Mouse (Mus musculus) heart, embryonic 10.5 days (tissue): ENCODE measurements around the gene Sft2d2. TPM values are rescaled to one million over a fixed set of nuclear protein-coding genes. Genes with fewer than 3 reads are reported as not detected.
A peak's percentile ranks its signal among the peaks of the same experiment; 100 is the strongest.

Source experiments
- DNase-seq: peaks from one replicate; pipeline ENCODE4 v3.0.0-alpha.2; 2017; ENCODE audit warnings: low spot score
- H3K27ac ChIP-seq: fragments of 300-500 bp; sonication (generic); 2 replicates; pipeline ENCODE4 v1.5.1; 2016; ENCODE audit warnings: mild to moderate bottlenecking
- H3K27me3 ChIP-seq: fragments of 300-500 bp; sonication (generic); 2 replicates; pipeline ENCODE4 v1.6.1; 2016; ENCODE audit warnings: mild to moderate bottlenecking; ENCODE audit not compliant: poor library complexity, insufficient read depth, severe bottlenecking
- H3K36me3 ChIP-seq: fragments of 300-500 bp; sonication (generic); 2 replicates; pipeline ENCODE4 v1.6.1; 2016; ENCODE audit warnings: mild to moderate bottlenecking, moderate library complexity
- H3K4me1 ChIP-seq: fragments of 300-500 bp; sonication (generic); 2 replicates; pipeline ENCODE4 v1.6.1; 2016; ENCODE audit warnings: mild to moderate bottlenecking
- H3K4me3 ChIP-seq: fragments of 300-500 bp; sonication (generic); 2 replicates; pipeline ENCODE4 v1.5.1; 2016; ENCODE audit warnings: mild to moderate bottlenecking, moderate library complexity
- H3K9me3 ChIP-seq: fragments of 300-500 bp; sonication (generic); 2 replicates; pipeline ENCODE4 v1.6.1; 2016; ENCODE audit warnings: mild to moderate bottlenecking, moderate library complexity
- WGBS: fragments of 180-500 bp; shearing (Covaris S2); methylation state at CpG from one replicate; pipeline ENCODE4 v1.1.7; 2016; 5-methylcytosine and 5-hydroxymethylcytosine counted together
- polyA plus RNA-seq: library from polyadenylated mRNA; unstranded; fragments of >200 nt; fragmentation: Nextera tagmentation; extraction: Ambion mirVana; gene quantifications from 2 replicates; pipeline ENCODE4 v1.2.1, GENCODE M21; 2016

Gene Sft2d2
- polyA plus RNA-seq, 1 experiment from 2014 or later: 18.8 TPM

DNA sequence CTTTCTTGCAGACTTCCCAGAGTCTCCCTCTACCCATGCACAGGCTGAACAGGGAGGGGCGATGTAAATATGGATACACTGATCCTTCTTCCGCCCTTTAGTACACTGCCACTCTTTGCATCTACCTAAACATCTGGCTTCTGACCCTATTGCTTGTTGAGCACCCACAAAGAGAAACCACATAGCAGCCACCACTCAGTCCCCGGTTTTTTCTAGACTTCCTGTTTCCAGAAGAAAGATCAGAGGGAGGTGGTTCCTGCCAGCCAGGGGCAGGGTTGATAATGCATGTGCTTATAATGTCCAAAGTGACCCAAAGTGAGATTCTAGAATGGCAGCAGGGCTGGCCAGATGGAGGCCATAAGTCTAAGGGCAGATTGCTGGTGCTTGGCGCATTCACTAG is 40.1 kb downstream of the Sft2d2 start:
- H3K9me3 ChIP-seq: no peaks in the 10 kb centered on the region
- no peak for DNase-seq
- no peaks in the 10 kb centered on the region for H3K36me3 ChIP-seq
- H3K4me1 ChIP-seq: peaks cover 11% of the 10 kb centered on the region; the same call in 1 of the 2 replicates
- no peak overlapping the region for H3K27ac ChIP-seq
- 68% methylated on average over 4 of the region's 4 CpGs for WGBS
- no peaks in the 10 kb centered on the region for H3K27me3 ChIP-seq
- no peak overlapping the region for H3K4me3 ChIP-seq

DNA sequence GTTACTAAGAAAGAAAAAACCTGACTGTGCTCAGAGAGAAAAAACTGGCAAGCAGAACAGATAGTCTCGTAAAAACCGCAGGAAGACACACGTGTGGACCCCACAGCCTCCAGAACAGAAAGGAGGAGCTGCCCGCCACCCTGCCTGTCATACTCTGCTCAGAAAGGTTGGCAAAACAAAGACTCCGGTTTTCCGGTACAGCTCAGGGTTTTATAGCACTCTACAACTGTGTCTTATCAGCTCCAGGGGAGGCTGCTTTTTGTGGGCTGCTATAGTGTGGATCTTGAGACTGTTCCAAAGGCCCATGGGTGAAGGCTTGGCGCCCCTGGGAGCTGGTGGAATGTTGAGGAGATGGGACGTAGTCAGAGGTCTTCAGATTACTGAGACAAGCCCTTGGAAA is 43.0 kb downstream of the Sft2d2 start:
- H3K9me3 ChIP-seq: no peaks in the 10 kb centered on the region
- WGBS: 65% methylated on average over 8 of the region's 8 CpGs

DNA sequence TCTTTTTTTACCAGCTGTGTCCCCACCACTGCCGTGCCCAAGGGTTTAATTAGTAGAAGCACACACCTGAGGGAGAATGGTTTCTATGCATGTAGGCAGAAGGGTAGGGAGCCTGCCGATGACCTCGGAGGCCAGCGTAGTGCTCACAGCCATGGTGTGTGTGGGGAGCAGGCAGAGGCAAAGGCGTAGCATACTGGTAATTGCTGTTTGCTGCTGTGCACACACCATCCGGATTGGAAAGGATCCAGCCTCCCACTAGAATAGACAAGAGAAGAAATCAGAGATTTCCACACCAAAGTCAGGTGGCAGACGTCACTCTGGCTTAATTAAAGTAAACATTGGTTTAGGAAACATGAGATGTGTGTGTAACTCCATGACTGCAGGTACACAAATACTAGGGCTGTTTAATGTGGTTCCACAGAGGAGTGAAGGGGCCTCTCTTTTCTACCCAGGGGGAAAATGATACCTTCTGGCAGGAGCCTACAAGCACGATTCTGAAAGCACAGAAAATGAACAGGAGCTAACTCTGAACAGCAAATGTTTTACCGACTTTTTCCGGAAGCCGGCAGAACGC is 51.8 kb downstream of the Sft2d2 start:
- Histone ChIP-seq H3K27ac (no peak overlapping the region), H3K27me3 (0 out of 2 replicates have a peak, but pooled peaks cover 4% of the 10 kb centered on the region), H3K36me3 (no peaks in the 10 kb centered on the region), H3K9me3 (no peaks in the 10 kb centered on the region), H3K4me3 (no peak overlapping the region), H3K4me1 (peaks cover 10% of the 10 kb centered on the region)
- no peak for DNase-seq
- 78% methylated on average over 12 of the region's 12 CpGs for WGBS

More for the DNA sequence above, 43.0 kb downstream of the Sft2d2 start:
- Histone ChIP-seq H3K4me1 (peaks cover 15% of the 10 kb centered on the region; the same call in 1 of the 2 replicates), H3K4me3 (no peak overlapping the region), H3K27me3 (no peaks in the 10 kb centered on the region), H3K36me3 (no peaks in the 10 kb centered on the region), H3K27ac (no peak overlapping the region)
- DNase-seq: no peak

DNA sequence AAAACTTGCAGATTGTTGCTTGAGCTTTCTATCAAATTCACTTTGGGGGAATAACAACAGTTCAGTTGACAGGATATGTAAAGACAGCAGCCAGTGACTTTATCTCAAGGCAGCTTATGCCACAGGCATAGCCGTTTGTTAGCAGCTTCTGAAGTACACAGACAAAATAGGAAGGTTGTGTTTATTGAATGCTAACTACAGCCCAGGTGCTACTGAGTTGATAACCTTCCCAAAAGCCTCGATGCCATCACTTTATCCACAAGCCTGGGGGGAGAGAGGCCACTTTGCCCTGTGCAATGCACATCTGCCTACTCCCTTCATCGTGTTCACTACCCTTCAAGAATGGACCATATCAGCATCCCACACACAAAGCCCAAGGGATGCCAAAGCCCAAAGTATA is 54.0 kb downstream of the Sft2d2 start:
- Histone ChIP-seq H3K27ac (no peak overlapping the region), H3K4me1 (peaks cover 10% of the 10 kb centered on the region), H3K9me3 (no peaks in the 10 kb centered on the region), H3K4me3 (no peak overlapping the region), H3K36me3 (no peaks in the 10 kb centered on the region), H3K27me3 (0 out of 2 replicates have a peak, but pooled peaks cover 4% of the 10 kb centered on the region)
- no peak for DNase-seq
- WGBS: 62% methylated on average over 3 of the region's 3 CpGs

DNA sequence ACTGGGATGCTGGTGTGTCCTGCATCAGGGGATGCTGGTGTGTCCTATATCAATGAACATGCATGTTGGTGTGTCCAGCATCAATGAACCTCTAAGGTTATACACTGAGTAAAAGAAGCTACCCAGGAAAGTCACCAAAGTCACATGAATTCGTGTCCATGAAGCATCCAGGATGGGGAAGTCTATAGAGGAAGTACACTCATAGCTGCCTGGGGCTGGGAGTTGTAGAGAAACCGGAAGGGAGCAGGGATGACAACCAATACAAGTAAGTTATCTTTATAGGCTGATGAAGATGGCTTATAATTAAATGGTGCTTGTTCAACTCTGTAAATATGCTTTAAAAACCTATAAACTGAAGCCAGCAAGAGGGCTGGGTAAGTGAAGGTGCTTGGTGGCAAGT is 60.4 kb downstream of the Sft2d2 start:
- 0 out of 2 replicates have a peak, but pooled peaks cover 1% of the 10 kb centered on the region for H3K27me3 ChIP-seq
- 82% methylated on average over 2 of the region's 2 CpGs for WGBS
- H3K4me3 ChIP-seq: no peak overlapping the region
- no peaks in the 10 kb centered on the region for H3K4me1 ChIP-seq
- no peak overlapping the region for H3K27ac ChIP-seq
- no peaks in the 10 kb centered on the region for H3K36me3 ChIP-seq
- no peaks in the 10 kb centered on the region for H3K9me3 ChIP-seq
- DNase-seq: no peak

DNA sequence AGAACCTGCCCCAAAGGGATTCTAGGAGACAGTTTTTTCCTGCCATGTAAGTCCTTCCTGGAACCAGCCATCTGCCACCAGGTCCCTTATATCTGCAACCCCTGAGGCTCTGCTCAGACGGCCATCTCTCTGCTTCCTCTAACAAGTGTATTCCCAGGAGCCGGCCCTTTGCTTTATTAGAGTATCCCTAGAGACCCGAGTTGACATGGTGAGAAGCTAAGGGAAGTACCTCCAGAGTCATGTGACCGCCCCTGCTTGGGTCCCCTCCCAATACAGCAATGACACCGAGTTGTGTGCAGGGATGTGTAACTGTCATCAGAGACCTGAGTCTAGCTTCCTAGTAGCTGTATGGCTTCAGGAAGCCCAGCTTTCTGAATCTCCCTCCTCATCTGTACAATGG is 61.0 kb downstream of the Sft2d2 start:
- Histone ChIP-seq H3K4me3 (no peak overlapping the region), H3K27ac (no peak overlapping the region), H3K9me3 (no peaks in the 10 kb centered on the region), H3K4me1 (no peaks in the 10 kb centered on the region), H3K27me3 (no peaks in the 10 kb centered on the region), H3K36me3 (no peaks in the 10 kb centered on the region)
- 67% methylated on average over 5 of the region's 5 CpGs for WGBS
- no peak for DNase-seq

DNA sequence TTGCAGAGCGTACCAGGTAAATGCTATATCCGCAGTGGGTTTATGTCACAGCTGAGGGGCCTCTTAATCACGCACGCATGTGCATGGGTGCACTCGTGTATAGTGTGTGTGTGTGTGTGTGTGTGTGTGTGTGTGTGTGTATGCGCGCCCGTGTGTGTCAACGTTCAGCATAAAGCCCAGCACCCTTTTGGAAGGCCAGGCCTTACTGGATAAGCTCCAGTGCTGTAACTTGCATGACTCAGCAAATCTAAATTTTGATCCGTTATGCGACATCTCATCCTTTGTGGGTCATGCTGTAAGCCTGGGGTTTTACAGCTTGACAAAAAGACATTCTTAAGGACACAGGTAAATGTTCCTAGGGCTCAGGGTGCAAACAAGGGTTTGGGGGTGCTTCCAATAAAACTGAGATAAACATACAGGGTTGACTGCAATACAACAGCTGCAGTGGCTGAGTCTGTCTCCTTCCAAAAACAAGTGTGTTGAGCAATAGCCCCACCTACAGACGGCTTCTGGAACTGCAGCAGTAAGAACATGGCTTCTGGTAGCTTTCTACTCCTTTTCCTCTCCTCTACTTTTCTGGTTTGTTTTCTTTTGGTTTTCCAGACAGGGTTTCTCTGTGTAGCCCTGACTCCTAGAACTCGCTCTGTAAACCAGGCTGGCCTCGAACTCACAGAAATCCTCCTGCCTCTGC is 61.9 kb downstream of the Sft2d2 start:
- H3K4me1 ChIP-seq: no peaks in the 10 kb centered on the region
- peak; percentile 85 for DNase-seq
- no peak overlapping the region for H3K27ac ChIP-seq
- no peaks in the 10 kb centered on the region for H3K27me3 ChIP-seq
- H3K4me3 ChIP-seq: no peak overlapping the region
- WGBS: 74% methylated on average over 14 of the region's 14 CpGs
- H3K36me3 ChIP-seq: no peaks in the 10 kb centered on the region
- no peaks in the 10 kb centered on the region for H3K9me3 ChIP-seq

DNA sequence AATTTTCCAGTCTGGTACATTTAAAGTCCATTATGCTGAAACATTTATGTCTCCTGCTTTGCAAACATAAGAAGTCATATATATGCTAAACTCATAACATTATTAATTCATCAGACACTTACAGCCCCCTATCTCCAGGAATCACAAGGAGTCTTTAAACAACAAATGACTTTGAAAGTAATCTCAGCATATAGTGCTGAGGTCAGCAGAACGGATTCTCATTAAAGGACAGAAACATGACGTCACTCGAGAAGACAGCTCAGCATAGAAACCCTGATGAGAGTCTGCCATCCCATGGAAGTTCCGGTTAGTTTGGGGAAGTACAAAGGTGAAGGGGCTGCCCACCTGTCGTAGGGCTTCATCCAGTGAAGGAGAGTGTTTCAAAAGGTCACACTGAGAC is 64.7 kb downstream of the Sft2d2 start:
- Histone ChIP-seq H3K36me3 (no peaks in the 10 kb centered on the region), H3K27ac (no peak overlapping the region), H3K4me1 (no peaks in the 10 kb centered on the region), H3K4me3 (no peak overlapping the region), H3K9me3 (no peaks in the 10 kb centered on the region), H3K27me3 (no peaks in the 10 kb centered on the region)
- WGBS: 75% methylated on average over 5 of the region's 5 CpGs
- no peak for DNase-seq

Other genes starting within 250 kb of the Sft2d2 start
- gene Tbx19, start 33.7 kb downstream of the Sft2d2 start, polyA plus RNA-seq: not detected in 2 replicates
- 87.9 and 92.0 TPM in 2 replicates for gene Tiprl, start 42.6 kb upstream of the Sft2d2 start, polyA plus RNA-seq
- gene Gpr161, start 101.4 kb upstream of the Sft2d2 start, polyA plus RNA-seq: 0.67 and 1.2 TPM in 2 replicates